Mouse (Mus musculus) myocyte (in vitro differentiated cells): ENCODE data around the gene Rpa2. TPM values are rescaled to one million over a fixed set of nuclear protein-coding genes. Genes with fewer than 3 reads are reported as not detected.

Experiments used
- H3K27me3 ChIP-seq: one replicate; pipeline ENCODE4 v1.6.1; 2011; ENCODE audit not compliant: control insufficient read depth, insufficient read depth, insufficient read length
- H3K36me3 ChIP-seq: one replicate; pipeline ENCODE4 v1.6.1; 2011; ENCODE audit not compliant: control insufficient read depth, insufficient read depth
- H3K4me2 ChIP-seq: one replicate; pipeline ENCODE4 v1.6.1; 2011; ENCODE audit warnings: low read depth, control low read depth
- H3K4me3 ChIP-seq: one replicate; pipeline ENCODE4 v1.5.1; 2011; ENCODE audit warnings: mild to moderate bottlenecking, control low read depth, moderate library complexity
- H3K79me2 ChIP-seq: one replicate; pipeline ENCODE4 v1.6.1; 2011; ENCODE audit not compliant: control insufficient read depth, insufficient read depth
- H3ac ChIP-seq: one replicate; pipeline ENCODE4 v1.6.1; 2011; ENCODE audit not compliant: control insufficient read depth, insufficient read length
- CEBPB ChIP-seq: IDR thresholded peaks from 2 replicates; pipeline ENCODE4 v1.6.1; 2011; ENCODE audit warnings: mild to moderate bottlenecking, moderate library complexity; ENCODE audit not compliant: poor library complexity, insufficient read depth, severe bottlenecking
- E2F4 ChIP-seq: IDR thresholded peaks from one replicate; pipeline ENCODE4 v1.6.1; 2011; ENCODE audit warnings: mild to moderate bottlenecking, control low read depth, moderate library complexity; ENCODE audit not compliant: insufficient read depth
- MAX ChIP-seq: IDR thresholded peaks from one replicate; pipeline ENCODE4 v1.6.1; 2011; ENCODE audit warnings: low read depth, mild to moderate bottlenecking, control low read depth
- MYOD1 ChIP-seq, 3 experiments: IDR thresholded peaks; one replicate each; pipeline ENCODE4 v1.6.1; 2011; ENCODE audit warnings: control low read depth in 2 of 3, low read depth in 2 of 3, mild to moderate bottlenecking in 2 of 3, moderate library complexity in 1 of 3; ENCODE audit not compliant: insufficient read length in 2 of 3, control insufficient read depth in 1 of 3
- MYOG ChIP-seq, 3 experiments: IDR thresholded peaks; one replicate each; pipeline ENCODE4 v1.6.1; 2011; ENCODE audit warnings: control low read depth in 2 of 3, low read depth in 2 of 3, mild to moderate bottlenecking in 2 of 3; ENCODE audit not compliant: insufficient read length in 2 of 3, control insufficient read depth in 1 of 3, insufficient read depth in 1 of 3
- POLR2A ChIP-seq: IDR thresholded peaks from one replicate; pipeline ENCODE4 v1.6.1; 2011; ENCODE audit warnings: low read depth, mild to moderate bottlenecking, control low read depth, moderate library complexity; ENCODE audit not compliant: insufficient read length
- POLR2AphosphoS2 ChIP-seq: IDR thresholded peaks from one replicate; pipeline ENCODE4 v1.6.1; 2011; ENCODE audit warnings: low read depth, control low read depth; ENCODE audit not compliant: insufficient read length
- REST ChIP-seq: IDR thresholded peaks from one replicate; pipeline ENCODE4 v1.6.1; 2011; ENCODE audit warnings: mild to moderate bottlenecking, control low read depth, moderate library complexity; ENCODE audit not compliant: insufficient read depth, insufficient read length
- SRF ChIP-seq: IDR thresholded peaks from one replicate; pipeline ENCODE4 v1.6.1; 2011; ENCODE audit warnings: low read depth; ENCODE audit not compliant: control insufficient read depth, insufficient read length
- TCF12 ChIP-seq: IDR thresholded peaks from one replicate; pipeline ENCODE4 v1.6.1; 2011; ENCODE audit warnings: mild to moderate bottlenecking, control low read depth; ENCODE audit not compliant: poor library complexity, insufficient read depth, severe bottlenecking
- TCF3 ChIP-seq: IDR thresholded peaks from one replicate; pipeline ENCODE4 v1.6.1; 2011; ENCODE audit warnings: low read depth, control low read depth; ENCODE audit not compliant: insufficient read length
- USF1 ChIP-seq: IDR thresholded peaks from one replicate; pipeline ENCODE4 v1.6.1; 2011; ENCODE audit warnings: low read depth, mild to moderate bottlenecking, control low read depth, moderate library complexity
- polyA plus RNA-seq: library from polyadenylated mRNA; unstranded; fragments of >200 nt; fragmentation: generic; extraction: Trizol; gene quantifications from one replicate; pipeline ENCODE4 v1.2.1, GENCODE M21; 2012; ENCODE audit warnings: missing spikeins

Rpa2 gene
- polyA plus RNA-seq, 1 experiment = 13.9 TPM

DNA sequence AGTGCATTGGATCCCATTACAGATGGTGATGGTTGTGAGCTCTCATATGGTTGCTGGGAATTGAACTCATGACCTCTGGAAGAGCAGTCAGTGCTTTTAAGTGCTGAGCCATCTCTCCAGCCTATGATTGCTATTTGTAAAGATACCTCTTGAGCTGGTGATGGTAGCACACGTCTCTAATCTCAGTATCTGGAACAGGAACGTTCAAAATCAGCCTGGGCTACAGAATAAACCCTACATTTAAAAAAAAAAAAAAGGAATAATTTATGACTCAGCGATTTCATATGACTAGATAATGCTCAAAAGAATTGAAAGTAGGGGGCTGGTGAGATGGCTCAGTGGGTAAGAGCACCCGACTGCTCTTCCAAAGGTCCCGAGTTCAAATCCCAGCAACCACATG, 35.1 kb downstream of the Rpa2 start:
- H3K4me2 ChIP-seq = no peak overlapping the region
- no peak for TF ChIP-seq CEBPB
- no peak for TF ChIP-seq SRF
- TF ChIP-seq MYOG (IDR thresholded peaks at IDR 0.05; ENCODE audit: control insufficient read depth in 1 of 3, insufficient read depth in 1 of 3, insufficient read length in 2 of 3, low read depth in 2 of 3) = no peak
- no peak for TF ChIP-seq TCF12
- TF ChIP-seq REST = no peak
- no peak for TF ChIP-seq MYOD1 (IDR thresholded peaks at IDR 0.05; ENCODE audit: control insufficient read depth in 1 of 3, insufficient read length in 2 of 3, low read depth in 2 of 3)
- no peak for TF ChIP-seq TCF3
- no peak for TF ChIP-seq USF1
- no peak for TF ChIP-seq E2F4
- TF ChIP-seq POLR2AphosphoS2 = no peak
- no peak for TF ChIP-seq POLR2A
- TF ChIP-seq MAX = no peak
- H3K27me3 ChIP-seq = no peaks in the 10 kb centered on the region
- H3K4me3 ChIP-seq = no peak overlapping the region
- H3K36me3 ChIP-seq = no peaks in the 10 kb centered on the region
- no peak overlapping the region for H3ac ChIP-seq
- no peaks in the 10 kb centered on the region for H3K79me2 ChIP-seq

DNA sequence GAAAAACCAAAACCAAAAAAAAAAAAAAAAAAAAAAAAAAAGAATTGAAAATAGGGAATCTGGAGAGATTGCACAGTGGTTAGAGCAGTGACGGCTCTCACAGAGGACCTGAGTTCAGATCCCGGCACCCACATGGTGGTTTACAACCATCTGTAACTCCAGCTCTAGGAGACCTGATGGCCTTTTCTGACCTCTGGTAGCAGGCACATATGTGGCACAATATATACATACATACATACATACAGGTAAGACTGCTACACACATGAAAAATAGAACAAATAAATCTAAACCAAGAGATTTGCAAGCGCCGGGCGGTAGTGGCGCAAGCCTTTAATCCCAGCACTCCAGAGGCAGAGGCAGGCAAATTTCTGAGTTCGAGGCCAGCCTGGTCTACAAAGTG, 35.7 kb downstream of the Rpa2 start:
- no peak for TF ChIP-seq USF1
- Histone ChIP-seq H3K4me3 (no peak overlapping the region), H3K36me3 (no peaks in the 10 kb centered on the region), H3K27me3 (no peaks in the 10 kb centered on the region), H3K79me2 (no peaks in the 10 kb centered on the region), H3K4me2 (no peak overlapping the region), H3ac (no peak overlapping the region)

DNA sequence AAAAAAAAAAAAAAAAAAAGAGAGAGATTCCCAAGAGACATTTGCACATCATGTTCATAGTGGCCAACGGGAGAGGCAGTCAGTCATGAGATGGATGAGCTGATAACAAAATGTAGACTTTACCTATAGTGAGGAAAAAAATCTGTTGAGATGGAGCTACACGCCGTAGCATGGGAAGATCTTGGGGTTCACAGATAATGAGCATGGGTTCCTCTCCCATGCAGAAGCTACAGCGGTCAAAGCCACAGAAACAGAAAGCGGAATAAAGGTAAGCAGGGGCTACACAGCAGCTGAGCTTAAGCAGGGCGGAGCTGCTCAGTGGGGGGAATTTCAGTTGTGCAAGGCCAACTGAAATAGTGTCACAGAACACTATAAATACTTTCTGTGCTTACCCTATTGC, 36.2 kb downstream of the Rpa2 start:
- H3K4me3 ChIP-seq = no peak overlapping the region
- no peak overlapping the region for H3K4me2 ChIP-seq
- no peaks in the 10 kb centered on the region for H3K27me3 ChIP-seq
- H3ac ChIP-seq = no peak overlapping the region
- TF ChIP-seq POLR2A = no peak
- no peak for TF ChIP-seq SRF
- TF ChIP-seq USF1 = no peak
- no peaks in the 10 kb centered on the region for H3K79me2 ChIP-seq
- H3K36me3 ChIP-seq = no peaks in the 10 kb centered on the region

DNA sequence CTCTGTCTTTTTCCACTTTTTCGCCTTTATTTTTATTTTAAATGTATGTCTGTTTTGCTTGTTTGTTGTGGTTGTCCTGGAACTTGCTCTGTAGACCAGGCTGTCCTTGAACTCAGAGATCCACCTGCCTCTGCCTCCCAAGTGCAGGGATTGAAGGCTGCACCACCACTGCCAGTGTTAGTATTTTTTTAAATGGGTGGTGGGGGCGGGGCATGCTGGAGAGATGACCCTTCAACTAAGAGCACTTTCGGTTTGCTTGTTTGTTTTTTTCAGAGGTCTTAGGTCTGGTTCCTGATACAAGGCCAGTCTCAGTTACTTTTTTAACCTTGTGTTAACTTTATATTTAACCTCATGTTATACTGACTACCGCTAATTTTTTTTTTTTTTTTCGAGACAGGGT, 37.0 kb downstream of the Rpa2 start:
- no peak overlapping the region for H3ac ChIP-seq
- TF ChIP-seq TCF12 (no peak), USF1 (no peak), TCF3 (no peak), MYOD1 (IDR thresholded peaks at IDR 0.05; ENCODE audit: control insufficient read depth in 1 of 3, insufficient read length in 2 of 3, low read depth in 2 of 3) (no peak), CEBPB (no peak), SRF (no peak), POLR2A (no peak), MYOG (IDR thresholded peaks at IDR 0.05; ENCODE audit: control insufficient read depth in 1 of 3, insufficient read depth in 1 of 3, insufficient read length in 2 of 3, low read depth in 2 of 3) (no peak), E2F4 (no peak), MAX (no peak), REST (no peak), POLR2AphosphoS2 (no peak)
- H3K79me2 ChIP-seq = no peaks in the 10 kb centered on the region
- H3K4me3 ChIP-seq = no peak overlapping the region
- no peak overlapping the region for H3K4me2 ChIP-seq
- H3K36me3 ChIP-seq = no peaks in the 10 kb centered on the region
- no peaks in the 10 kb centered on the region for H3K27me3 ChIP-seq

DNA sequence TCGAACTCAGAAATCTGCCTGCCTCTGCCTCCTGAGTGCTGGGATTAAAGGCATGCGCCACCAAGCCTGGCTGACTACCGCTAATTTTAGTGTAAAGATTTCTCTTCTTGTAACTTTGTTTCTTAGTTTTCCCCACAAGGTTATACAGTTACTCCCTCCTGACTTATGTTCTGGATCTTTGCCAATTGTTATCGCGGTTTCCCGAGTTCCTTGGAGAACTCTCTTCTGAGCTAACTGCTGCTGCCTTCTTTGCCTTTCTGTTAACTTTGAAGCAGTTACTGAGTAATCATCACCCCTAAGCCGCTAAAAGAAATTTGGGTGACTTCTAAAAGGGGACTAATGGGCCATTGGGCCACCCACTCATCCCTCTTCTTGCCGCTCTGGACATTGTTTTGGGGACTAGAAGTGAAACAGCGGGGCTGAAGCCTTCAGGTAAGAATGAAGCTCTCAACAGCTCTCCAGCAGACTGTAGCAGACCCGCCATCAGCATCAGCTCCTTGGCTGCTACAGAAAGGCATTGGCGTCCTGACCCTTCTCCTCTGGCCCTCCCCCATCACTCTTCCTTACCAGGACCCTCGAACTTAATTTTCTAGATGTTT, 37.6 kb downstream of the Rpa2 start:
- H3K4me2 ChIP-seq = no peak overlapping the region
- no peaks in the 10 kb centered on the region for H3K36me3 ChIP-seq
- no peaks in the 10 kb centered on the region for H3K27me3 ChIP-seq
- H3K79me2 ChIP-seq = no peaks in the 10 kb centered on the region
- no peak for TF ChIP-seq POLR2A
- no peak for TF ChIP-seq CEBPB
- TF ChIP-seq E2F4 = no peak
- no peak for TF ChIP-seq POLR2AphosphoS2
- TF ChIP-seq USF1 = no peak
- no peak for TF ChIP-seq SRF
- TF ChIP-seq MYOG (IDR thresholded peaks at IDR 0.05; ENCODE audit: control insufficient read depth in 1 of 3, insufficient read depth in 1 of 3, insufficient read length in 2 of 3, low read depth in 2 of 3) = no peak
- TF ChIP-seq MYOD1 (IDR thresholded peaks at IDR 0.05; ENCODE audit: control insufficient read depth in 1 of 3, insufficient read length in 2 of 3, low read depth in 2 of 3) = no peak
- no peak for TF ChIP-seq MAX
- TF ChIP-seq TCF3 = no peak
- no peak for TF ChIP-seq TCF12
- TF ChIP-seq REST = no peak
- H3ac ChIP-seq = no peak overlapping the region
- H3K4me3 ChIP-seq = no peak overlapping the region
